Mouse (Mus musculus) frontal cortex, postnatal 10 days (tissue): ENCODE results near the gene Ppa1.
"Not testable (repeated sequence)": the region's sequence is repeated elsewhere in the genome, so short reads cannot be mapped to it uniquely, and the experiment has no call there.

ENCODE experiments used
- DNase-seq, 2 experiments: peaks; one replicate each; pipeline ENCODE4 v3.0.0; 2022; ENCODE audit warnings: low spot score in 2 of 2, mixed read lengths in 1 of 2

The Ppa1 gene

GRCm38 (mm10) chr10:61647790-61648736 is at the start of gene Ppa1:
TSS of gene Ppa1 (plus strand) at chr10:61648552.
- DNase-seq = peak; percentile 71 to 83

- DNase-seq = no peak
Observed at GRCm38 (mm10) chr10:61599556-61600114, 48.7 kb upstream of the Ppa1 start.

- peak in 1 of 2 experiments; percentile 62 for DNase-seq
Observed at GRCm38 (mm10) chr10:61602283-61603033, 45.9 kb upstream of the Ppa1 start.

- DNase-seq = no peak
Observed at GRCm38 (mm10) chr10:61604376-61605065, 43.8 kb upstream of the Ppa1 start.

- not testable (repeated sequence) for DNase-seq
Observed at GRCm38 (mm10) chr10:61605381-61605780, 43.0 kb upstream of the Ppa1 start.

GRCm38 (mm10) chr10:61605851-61606250 is 42.5 kb upstream of the Ppa1 start:
- peak in 1 of 2 experiments; percentile 28 for DNase-seq

- DNase-seq = no peak
Observed at GRCm38 (mm10) chr10:61608233-61608632, 40.1 kb upstream of the Ppa1 start.

GRCm38 (mm10) chr10:61610650-61611235 is 37.6 kb upstream of the Ppa1 start:
- DNase-seq = no peak

GRCm38 (mm10) chr10:61614311-61614710 is 34.0 kb upstream of the Ppa1 start:
- no peak for DNase-seq

- no peak for DNase-seq
Observed at GRCm38 (mm10) chr10:61618528-61618927, 29.8 kb upstream of the Ppa1 start.

GRCm38 (mm10) chr10:61621681-61622080 is 26.7 kb upstream of the Ppa1 start:
- DNase-seq = no peak

- not testable (repeated sequence) for DNase-seq
Observed at GRCm38 (mm10) chr10:61623874-61624273, 24.5 kb upstream of the Ppa1 start.

- no peak for DNase-seq
Observed at GRCm38 (mm10) chr10:61624771-61625170, 23.6 kb upstream of the Ppa1 start.

- DNase-seq = peak in 1 of 2 experiments; percentile 35
Observed at GRCm38 (mm10) chr10:61625381-61626257, 22.7 kb upstream of the Ppa1 start.

- no peak for DNase-seq
Observed at GRCm38 (mm10) chr10:61626551-61626950, 21.8 kb upstream of the Ppa1 start.

- DNase-seq = no peak
Observed at GRCm38 (mm10) chr10:61627195-61627937, 21.0 kb upstream of the Ppa1 start.

GRCm38 (mm10) chr10:61627938-61628250 is 20.5 kb upstream of the Ppa1 start:
- no peak for DNase-seq

- DNase-seq = no peak
Observed at GRCm38 (mm10) chr10:61632445-61632844, 15.9 kb upstream of the Ppa1 start.

- DNase-seq = no peak
Observed at GRCm38 (mm10) chr10:61637055-61637454, 11.3 kb upstream of the Ppa1 start.

- no peak for DNase-seq
Observed at GRCm38 (mm10) chr10:61640363-61640762, 8.0 kb upstream of the Ppa1 start.
